Comparison of ENCODE assay signal across 9 mouse cellular contexts in the genomic region with DNA sequence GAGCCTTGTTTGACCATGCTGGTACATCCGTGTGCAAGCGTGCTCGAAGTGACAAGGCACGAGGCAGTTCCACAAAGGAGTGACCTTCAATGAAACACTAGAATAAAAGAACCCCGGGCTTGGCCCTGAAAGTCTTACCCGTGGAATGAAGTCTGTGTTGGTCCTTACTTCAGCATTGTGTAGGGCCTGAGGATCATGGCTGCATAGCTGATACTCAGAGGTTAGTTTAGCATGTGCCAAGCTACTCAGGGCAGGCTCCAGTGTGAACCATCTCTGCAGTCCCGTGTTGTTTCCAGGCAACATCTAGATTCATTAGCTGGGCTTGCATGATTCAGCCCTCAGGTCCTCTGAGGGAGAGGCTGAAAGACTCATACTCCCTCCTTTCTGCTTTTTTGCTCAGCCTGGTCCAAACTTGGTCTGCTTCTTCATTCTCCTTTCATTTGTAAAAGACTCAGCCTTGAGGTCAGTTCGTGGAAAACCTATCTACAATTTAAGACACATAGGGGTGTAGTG. TPM values are rescaled to one million over a fixed set of nuclear protein-coding genes. Genes with fewer than 3 reads are reported as not detected.
DNase-seq lines count a peak whose midpoint lies in the region; ATAC-seq lines count a peak whose summit lies in the region.
"Had no signal": no experiment of that assay in that cellular context is flagged by ENCODE, and none has a peak within 500 bp of the region (broad histone marks: within the 10 kb centered on the region; RNA-seq: fewer than 3 reads in every experiment).

A gene (minus strand): TSS at position 306 of the 513 bp plus-strand sequence.

- no peaks in the 10 kb centered on the region for H3K9me3 ChIP-seq in hindbrain, embryonic 12.5 days (replicated peaks)
- no peaks in the 10 kb centered on the region for H3K9me3 ChIP-seq in hindbrain, embryonic 11.5 days (ENCODE audit: control insufficient read depth, low read length)
- H3K9me3 ChIP-seq in midbrain, embryonic 10.5 days (replicated peaks), result no peaks in the 10 kb centered on the region
- H3K9me3 ChIP-seq: G1E had no signal

- H3K4me3 ChIP-seq in hindbrain, embryonic 12.5 days, result no peak within 1 kb of the TSS
- H3K4me3 ChIP-seq in hindbrain, embryonic 11.5 days (ENCODE audit: low read depth, low read length), result no peak within 1 kb of the TSS
- H3K4me3 ChIP-seq in midbrain, embryonic 10.5 days, result no peak within 1 kb of the TSS

- no peak within 1 kb of the TSS for H3K9ac ChIP-seq in hindbrain, embryonic 12.5 days
- H3K9ac ChIP-seq in hindbrain, embryonic 11.5 days (ENCODE audit: low read depth, low read length), result no peak within 1 kb of the TSS

- no peak within 1 kb of the TSS for H3K4me2 ChIP-seq in hindbrain, embryonic 12.5 days (replicated peaks)
- H3K4me2 ChIP-seq in hindbrain, embryonic 11.5 days (replicated peaks; ENCODE audit: low read depth, low read length), result no peak within 1 kb of the TSS

- DNase-seq in hindbrain, embryonic 11.5 days (ENCODE audit: low spot score), result no peak
- DNase-seq in adrenal gland, postnatal 14 days, result peak; percentile 33
- DNase-seq in gastrocnemius, postnatal 25 days, result no peak
- no peak for DNase-seq in midbrain, embryonic 10.5 days (ENCODE audit: low spot score)
- no peak for DNase-seq in kidney, postnatal 4 days
- DNase-seq in spleen, adult 18-20 months, result no peak

- H3K4me1 ChIP-seq in hindbrain, embryonic 12.5 days, result peaks cover 6% of the 10 kb centered on the region; the same call in 1 of the 2 replicates
- H3K4me1 ChIP-seq in hindbrain, embryonic 11.5 days (replicated peaks; ENCODE audit: control insufficient read depth, insufficient read depth, low read length), result no peaks in the 10 kb centered on the region
- H3K4me1 ChIP-seq in midbrain, embryonic 10.5 days, result peaks cover 40% of the 10 kb centered on the region

- ATAC-seq in hindbrain, embryonic 12.5 days (ENCODE audit: low FRiP score), result no peak
- no peak for ATAC-seq in hindbrain, embryonic 11.5 days (ENCODE audit: low FRiP score)
- ATAC-seq in inflammation-experienced regulatory T-cells, adult 6 months, result no peak

- H3K27ac ChIP-seq in hindbrain, embryonic 12.5 days, result no peak within 1 kb of the TSS
- H3K27ac ChIP-seq in hindbrain, embryonic 11.5 days (ENCODE audit: low read depth, low read length), result no peak within 1 kb of the TSS
- H3K27ac ChIP-seq in midbrain, embryonic 10.5 days (replicated peaks), result no peak within 1 kb of the TSS

- no peaks in the 10 kb centered on the region for H3K36me3 ChIP-seq in hindbrain, embryonic 12.5 days
- H3K36me3 ChIP-seq in hindbrain, embryonic 11.5 days (ENCODE audit: control insufficient read depth, insufficient read depth, low read length), result no peaks in the 10 kb centered on the region
- no peaks in the 10 kb centered on the region for H3K36me3 ChIP-seq in midbrain, embryonic 10.5 days
- H3K36me3 ChIP-seq: G1E had no signal

- WGBS in hindbrain, embryonic 12.5 days, result 81% methylated on average over 8 of the region's 8 CpGs
- 81% methylated on average over 8 of the region's 8 CpGs for whole genome bisulfite sequencing in hindbrain, embryonic 11.5 days
- 84% methylated on average over 8 of the region's 8 CpGs for WGBS in midbrain, embryonic 10.5 days

- peaks cover 4% of the 10 kb centered on the region; the same call in 1 of the 2 replicates for H3K27me3 ChIP-seq in hindbrain, embryonic 12.5 days
- H3K27me3 ChIP-seq in hindbrain, embryonic 11.5 days (ENCODE audit: control insufficient read depth, insufficient read depth, low read length), result no peaks in the 10 kb centered on the region
- H3K27me3 ChIP-seq in midbrain, embryonic 10.5 days (ENCODE audit: low read depth, poor library complexity, severe bottlenecking), result peaks cover 11% of the 10 kb centered on the region; the same call in 1 of the 2 replicates

RNA-seq across cellular contexts. Expression of the gene that starts here (rescaled TPM):
- 12.7 and 16.4 TPM in 2 replicates for polyA plus RNA-seq in hindbrain, embryonic 12.5 days (2016; fragmentation: Nextera tagmentation; extraction: Ambion mirVana)
- 8.0 and 9.8 TPM in 2 replicates for polyA plus RNA-seq in hindbrain, embryonic 11.5 days (2014; fragmentation: Nextera tagmentation; extraction: Ambion mirVana)
- 12.6 and 20.6 TPM in 2 replicates for total RNA-seq in adrenal gland, postnatal 14 days (2021)
- 10 to 100 TPM; 27.1 to 29.5 TPM for total RNA-seq in gastrocnemius, postnatal 25 days (2021)
- polyA plus RNA-seq in midbrain, embryonic 10.5 days (2016; fragmentation: Nextera tagmentation; extraction: Ambion mirVana), result 10.2 and 14.6 TPM in 2 replicates
- 1 to 10 TPM in 2 of 3 experiments, under 1 TPM in 1; 0.32 to 2.7 (median 1.2) TPM for polyA plus RNA-seq in inflammation-experienced regulatory T-cells, adult 6 months (2017; shearing (Covaris generic))
- polyA plus RNA-seq: G1E had no signal
